Mouse (Mus musculus) thymus, adult 2 months (tissue): ENCODE measurements around the gene Agps.

ENCODE experiments used
- CTCF ChIP-seq: fragments of 200-500 bp; IDR thresholded peaks from 2 replicates; pipeline ENCODE4 v1.5.1; 2012; ENCODE audit warnings: mild to moderate bottlenecking, control low read depth, low read length, moderate library complexity, borderline replicate concordance; ENCODE audit not compliant: control insufficient read depth, poor library complexity, insufficient read depth; ENCODE audit errors: extremely low read depth
- POLR2A ChIP-seq: fragments of 200-500 bp; IDR thresholded peaks from 2 replicates; pipeline ENCODE4 v1.6.1; 2012; ENCODE audit warnings: mild to moderate bottlenecking, low read length, control low read depth, moderate library complexity; ENCODE audit not compliant: control insufficient read depth, poor library complexity, insufficient read depth; ENCODE audit errors: extremely low read depth

DNA sequence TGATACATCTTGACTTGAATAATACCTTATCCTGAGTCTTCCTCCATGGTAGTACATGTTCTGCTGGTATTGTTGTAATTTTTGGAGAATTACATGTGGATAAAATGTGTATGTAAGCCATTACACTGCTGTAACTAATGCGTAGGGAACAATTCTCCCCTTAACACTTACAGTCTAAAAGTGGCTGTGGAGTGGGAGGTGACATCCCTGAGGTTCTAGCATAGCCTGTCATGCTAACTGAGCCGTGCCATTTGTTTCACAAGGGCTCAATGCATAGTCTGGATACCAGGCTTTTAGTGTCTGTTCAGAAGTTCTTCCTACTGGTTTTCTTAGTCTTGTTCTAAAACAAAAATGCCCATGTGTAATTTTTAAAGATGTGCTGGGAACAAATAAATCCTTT lies 99.0 kb downstream of the Agps start:
- no peak for TF ChIP-seq CTCF
- TF ChIP-seq POLR2A, result no peak
